Mouse (Mus musculus) bone marrow, adult 2 months (tissue): ENCODE measurements around the gene Gps1.
"Not testable (repeated sequence)": the region's sequence is repeated elsewhere in the genome, so short reads cannot be mapped to it uniquely, and the experiment has no call there.

Experiments used
- CTCF ChIP-seq: fragments of 200-500 bp; IDR thresholded peaks from 2 replicates; pipeline ENCODE4 v1.5.1; 2011; ENCODE audit warnings: low read length, control low read depth; ENCODE audit not compliant: control insufficient read depth, insufficient read depth
- POLR2A ChIP-seq: fragments of 200-500 bp; IDR thresholded peaks from 2 replicates; pipeline ENCODE4 v1.6.1; 2011; ENCODE audit warnings: low read depth, mild to moderate bottlenecking, control low read depth, low read length, borderline replicate concordance; ENCODE audit not compliant: control insufficient read depth

DNA sequence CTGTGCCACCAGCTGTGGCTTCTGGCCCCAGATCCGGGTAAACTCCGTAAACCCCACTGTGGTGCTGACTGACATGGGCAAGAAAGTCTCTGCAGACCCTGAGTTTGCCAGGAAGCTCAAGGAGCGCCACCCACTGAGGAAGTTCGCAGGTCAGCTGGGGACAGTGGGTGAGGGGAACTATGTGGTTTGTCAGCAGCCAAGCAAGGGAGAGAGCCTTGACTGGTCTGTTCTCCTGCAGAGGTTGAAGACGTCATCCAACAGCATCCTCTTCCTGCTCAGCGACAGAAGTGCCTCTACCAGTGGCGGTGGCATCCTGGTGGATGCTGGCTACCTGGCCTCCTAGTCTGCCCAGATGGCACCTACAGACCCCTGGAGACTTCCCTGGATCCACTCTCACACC, 17.0 kb upstream of the Gps1 start:
- not testable (repeated sequence) for TF ChIP-seq POLR2A, CTCF
